Mouse (Mus musculus): ENCODE data around the gene Tpsb2. TPM values are rescaled to one million over a fixed set of nuclear protein-coding genes. Genes with fewer than 3 reads are reported as not detected.

The Tpsb2 gene
- polyA plus RNA-seq, 1 experiment from 2014 or later, result 0.47 TPM

GRCm38 (mm10) chr17:25417990-25418389 lies 51.9 kb downstream of the Tpsb2 start:
- ATAC-seq (ENCODE audit: insufficient read depth), result no peak
- H3K4me1 ChIP-seq (replicated peaks), result peaks cover 7% of the 10 kb centered on the region; the same call in 1 of the 2 replicates
- H3K27ac ChIP-seq (replicated peaks), result no peak overlapping the region
- no peak overlapping the region for H3K4me3 ChIP-seq (replicated peaks)
- H3K27me3 ChIP-seq, result no peaks in the 10 kb centered on the region
- no peak overlapping the region for H3K4me2 ChIP-seq
- H3K36me3 ChIP-seq (replicated peaks), result no peaks in the 10 kb centered on the region
- 61% methylated on average over 6 of the region's 6 CpGs for WGBS (ENCODE audit: insufficient replicate concordance)
- H3K9me3 ChIP-seq (replicated peaks), result no peaks in the 10 kb centered on the region
- H3K9ac ChIP-seq, result no peak overlapping the region

Other genes starting within 250 kb of the Tpsb2 start
- gene Ptx4, start 245.5 kb upstream of the Tpsb2 start, polyA plus RNA-seq (2015; fragmentation: Nextera tagmentation; extraction: Ambion mirVana), result 0.06 and 0.10 TPM in 2 replicates
- 10.7 TPM in 2 replicates for gene Clcn7, start 232.9 kb upstream of the Tpsb2 start, polyA plus RNA-seq (2015; fragmentation: Nextera tagmentation; extraction: Ambion mirVana)
- not detected in 2 replicates for gene Ccdc154, start 203.8 kb upstream of the Tpsb2 start, polyA plus RNA-seq (2015; fragmentation: Nextera tagmentation; extraction: Ambion mirVana)
- gene Gm38655, start 190.8 kb upstream of the Tpsb2 start, polyA plus RNA-seq (2015; fragmentation: Nextera tagmentation; extraction: Ambion mirVana), result not detected in 2 replicates
- 16.6 and 16.7 TPM in 2 replicates for gene BC003965, start 181.8 kb upstream of the Tpsb2 start, polyA plus RNA-seq (2015; fragmentation: Nextera tagmentation; extraction: Ambion mirVana)
- 8.8 and 9.6 TPM in 2 replicates for gene Unkl, start 177.9 kb upstream of the Tpsb2 start, polyA plus RNA-seq (2015; fragmentation: Nextera tagmentation; extraction: Ambion mirVana)
- gene Gnptg, start 126.2 kb upstream of the Tpsb2 start, polyA plus RNA-seq (2015; fragmentation: Nextera tagmentation; extraction: Ambion mirVana), result 19.5 and 21.6 TPM in 2 replicates
- gene Tsr3, start 126.1 kb upstream of the Tpsb2 start, polyA plus RNA-seq (2015; fragmentation: Nextera tagmentation; extraction: Ambion mirVana), result 18.9 and 19.1 TPM in 2 replicates
- 0.30 and 0.58 TPM in 2 replicates for gene Baiap3, start 109.9 kb upstream of the Tpsb2 start, polyA plus RNA-seq (2015; fragmentation: Nextera tagmentation; extraction: Ambion mirVana)
- gene Ube2i, start 91.7 kb upstream of the Tpsb2 start, polyA plus RNA-seq (2015; fragmentation: Nextera tagmentation; extraction: Ambion mirVana), result 214 and 242 TPM in 2 replicates
- 3.8 TPM in 2 replicates for gene Prss34, start 67.9 kb upstream of the Tpsb2 start, polyA plus RNA-seq (2015; fragmentation: Nextera tagmentation; extraction: Ambion mirVana)
- not detected in 2 replicates for gene Prss28, start 57.7 kb upstream of the Tpsb2 start, polyA plus RNA-seq (2015; fragmentation: Nextera tagmentation; extraction: Ambion mirVana)
- not detected in 2 replicates for gene Prss29, start 47.7 kb upstream of the Tpsb2 start, polyA plus RNA-seq (2015; fragmentation: Nextera tagmentation; extraction: Ambion mirVana)
- gene Tpsab1, start 20.7 kb upstream of the Tpsb2 start, polyA plus RNA-seq (2015; fragmentation: Nextera tagmentation; extraction: Ambion mirVana), result not detected in 2 replicates
- 0.46 and 0.76 TPM in 2 replicates for gene Tpsg1, start 3.0 kb downstream of the Tpsb2 start, polyA plus RNA-seq (2015; fragmentation: Nextera tagmentation; extraction: Ambion mirVana)
- 0.24 and 0.36 TPM in 2 replicates for gene Cacna1h, start 67.5 kb downstream of the Tpsb2 start, polyA plus RNA-seq (2015; fragmentation: Nextera tagmentation; extraction: Ambion mirVana)
- 0.22 TPM in 1 of 2 replicates, not detected in the other for gene Tekt4, start 88.3 kb downstream of the Tpsb2 start, polyA plus RNA-seq (2015; fragmentation: Nextera tagmentation; extraction: Ambion mirVana)
- not detected in 2 replicates for gene Sstr5, start 131.0 kb downstream of the Tpsb2 start, polyA plus RNA-seq (2015; fragmentation: Nextera tagmentation; extraction: Ambion mirVana)
- 0.21 and 0.43 TPM in 2 replicates for gene Sox8, start 204.4 kb downstream of the Tpsb2 start, polyA plus RNA-seq (2015; fragmentation: Nextera tagmentation; extraction: Ambion mirVana)
- 10.1 and 13.0 TPM in 2 replicates for gene Lmf1, start 212.8 kb downstream of the Tpsb2 start, polyA plus RNA-seq (2015; fragmentation: Nextera tagmentation; extraction: Ambion mirVana)